Mouse (Mus musculus) midbrain, embryonic 16.5 days (tissue): ENCODE data around the gene Kcnn3. TPM values are rescaled to one million over a fixed set of nuclear protein-coding genes. Genes with fewer than 3 reads are reported as not detected.
A peak's percentile ranks its signal among the peaks of the same experiment; 100 is the strongest.

Source experiments
- ATAC-seq: fragments of 200-750 bp; cut with Nextera tagmentation; 2 replicates; pipeline ENCODE4 v1.8.0; 2017; ENCODE audit warnings: moderate TSS enrichment
- H3K27ac ChIP-seq: fragments of 300-500 bp; sonication (generic); 2 replicates; pipeline ENCODE4 v1.5.1; 2014; ENCODE audit warnings: mild to moderate bottlenecking, low read length, mixed read lengths
- H3K27me3 ChIP-seq: fragments of 300-500 bp; sonication (generic); 2 replicates; pipeline ENCODE4 v1.6.1; 2014; ENCODE audit warnings: low read depth, low read length, mixed read lengths; ENCODE audit not compliant: control insufficient read depth, insufficient read depth
- H3K36me3 ChIP-seq: fragments of 300-500 bp; sonication (generic); 2 replicates; pipeline ENCODE4 v1.6.1; 2014; ENCODE audit warnings: mild to moderate bottlenecking, low read length, moderate library complexity, mixed read lengths; ENCODE audit not compliant: control insufficient read depth, insufficient read depth
- H3K4me1 ChIP-seq: fragments of 300-500 bp; sonication (generic); 2 replicates; pipeline ENCODE4 v1.6.1; 2014; ENCODE audit warnings: mild to moderate bottlenecking, low read length, mixed read lengths; ENCODE audit not compliant: control insufficient read depth, insufficient read depth
- H3K4me2 ChIP-seq: fragments of 300-500 bp; sonication (generic); 2 replicates; pipeline ENCODE4 v1.6.1; 2014; ENCODE audit warnings: mild to moderate bottlenecking, low read length, mixed read lengths
- H3K4me3 ChIP-seq: fragments of 300-500 bp; sonication (generic); 2 replicates; pipeline ENCODE4 v1.5.1; 2014; ENCODE audit warnings: low read depth, mild to moderate bottlenecking, low read length, moderate library complexity, mixed read lengths
- H3K9ac ChIP-seq: fragments of 300-500 bp; sonication (generic); 2 replicates; pipeline ENCODE4 v1.6.1; 2014; ENCODE audit warnings: low read depth, low read length, mixed read lengths
- H3K9me3 ChIP-seq: fragments of 300-500 bp; sonication (generic); replicated peaks from 2 replicates; pipeline ENCODE4 v1.6.1; 2014; ENCODE audit warnings: mild to moderate bottlenecking, low read length, mixed read lengths; ENCODE audit not compliant: control insufficient read depth, poor library complexity, severe bottlenecking
- WGBS: fragments of 180-500 bp; shearing (Covaris S2); extraction: QIAGEN DNeasy Blood & Tissue Kit; methylation state at CpG from one replicate; pipeline ENCODE4 v1.1.7; 2014; 5-methylcytosine and 5-hydroxymethylcytosine counted together
- polyA plus RNA-seq: library from polyadenylated mRNA; unstranded; fragments of >200 nt; fragmentation: Nextera tagmentation; extraction: Ambion mirVana; gene quantifications from 2 replicates; pipeline ENCODE4 v1.2.1, GENCODE M21; 2015

The Kcnn3 gene
- polyA plus RNA-seq, 1 experiment from 2014 or later: 10.0 TPM

DNA sequence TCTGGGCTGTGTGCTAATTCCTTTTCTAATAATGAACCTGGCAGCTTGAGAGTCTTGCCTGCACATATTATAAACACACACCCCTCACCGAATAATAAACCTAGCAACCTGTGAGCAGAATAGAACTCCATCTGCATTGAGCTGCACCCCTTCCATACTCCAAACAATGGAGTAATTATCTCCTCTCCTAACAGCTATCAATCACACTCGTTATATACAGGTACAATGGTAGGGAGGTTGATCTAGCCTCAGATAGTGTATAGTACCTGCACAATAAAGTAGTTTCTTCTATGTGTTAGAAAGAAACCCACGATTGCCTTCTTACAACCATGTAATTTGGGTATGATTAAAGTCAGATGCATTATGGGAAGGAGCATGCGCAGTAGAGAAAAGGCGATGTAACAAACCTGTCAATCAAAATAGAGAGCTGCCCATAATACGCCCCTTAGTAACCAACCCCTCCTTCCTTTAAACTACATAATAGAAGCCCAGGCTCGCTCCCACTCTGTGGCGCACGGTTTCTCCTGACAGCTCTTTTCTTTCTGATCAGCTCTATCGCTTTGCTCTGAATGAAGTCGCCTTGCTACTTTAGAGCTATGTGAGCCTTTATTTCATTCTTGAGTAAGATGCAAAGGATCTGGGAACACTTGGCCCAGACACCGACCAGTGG, 176.3 kb downstream of the Kcnn3 start:
- Histone ChIP-seq H3K4me1 (no peaks in the 10 kb centered on the region), H3K27me3 (no peaks in the 10 kb centered on the region), H3K9me3 (0 out of 2 replicates have a peak, but pooled peaks cover 3% of the 10 kb centered on the region), H3K4me3 (no peak overlapping the region), H3K27ac (peak overlapping the region; percentile 65), H3K36me3 (no peaks in the 10 kb centered on the region), H3K9ac (peak overlapping the region; percentile 3; the same call in 1 of the 2 replicates), H3K4me2 (peak overlapping the region; percentile 20)
- ATAC-seq: peak; percentile 81
- WGBS: 50% methylated on average over 12 of the region's 12 CpGs

DNA sequence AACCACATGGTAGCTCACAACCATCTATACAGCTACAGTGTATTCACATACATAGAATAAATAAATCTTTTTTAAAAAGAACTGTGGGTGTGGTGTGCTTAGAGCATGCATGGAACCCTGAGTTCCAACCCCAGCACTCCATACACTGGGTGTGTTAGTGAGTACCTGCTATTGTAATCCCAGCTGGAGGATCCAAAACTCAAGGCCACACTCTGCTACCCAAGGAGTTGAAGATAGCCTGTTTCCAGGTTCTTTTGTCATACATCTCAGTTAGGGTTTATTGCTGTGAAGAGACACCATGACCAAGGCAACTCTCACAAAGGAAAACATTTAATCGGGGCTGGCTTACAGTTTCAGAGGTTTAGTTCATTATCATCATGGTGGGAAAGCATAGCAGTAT, 179.0 kb downstream of the Kcnn3 start:
- no peak for ATAC-seq
- Histone ChIP-seq H3K27ac (no peak overlapping the region), H3K9ac (no peak overlapping the region), H3K9me3 (no peaks in the 10 kb centered on the region), H3K4me2 (no peak overlapping the region), H3K36me3 (no peaks in the 10 kb centered on the region), H3K27me3 (no peaks in the 10 kb centered on the region), H3K4me3 (no peak overlapping the region), H3K4me1 (no peaks in the 10 kb centered on the region)
- WGBS: 100% methylated on average over 1 of the region's 1 CpGs

DNA sequence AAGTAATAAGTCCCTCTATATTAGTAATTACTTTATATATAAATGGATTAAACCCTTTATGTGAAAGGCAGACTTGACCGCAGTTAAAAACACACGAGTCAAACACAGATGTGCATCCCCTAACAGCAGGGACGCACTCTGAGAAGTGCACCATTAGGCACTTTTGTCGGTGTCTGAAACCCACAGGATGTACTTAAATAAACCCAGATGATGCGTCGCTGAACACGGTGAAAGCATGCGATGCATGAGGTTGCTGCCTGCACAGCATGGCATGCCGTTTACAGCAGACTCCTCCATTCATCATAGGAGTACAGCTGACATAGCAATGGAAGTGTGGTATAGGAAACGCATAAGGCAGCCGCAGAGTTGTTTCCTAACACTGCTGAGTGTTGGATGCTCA, 180.5 kb downstream of the Kcnn3 start:
- H3K4me3 ChIP-seq: no peak overlapping the region
- WGBS: 68% methylated on average over 11 of the region's 11 CpGs
- no peak for ATAC-seq

DNA sequence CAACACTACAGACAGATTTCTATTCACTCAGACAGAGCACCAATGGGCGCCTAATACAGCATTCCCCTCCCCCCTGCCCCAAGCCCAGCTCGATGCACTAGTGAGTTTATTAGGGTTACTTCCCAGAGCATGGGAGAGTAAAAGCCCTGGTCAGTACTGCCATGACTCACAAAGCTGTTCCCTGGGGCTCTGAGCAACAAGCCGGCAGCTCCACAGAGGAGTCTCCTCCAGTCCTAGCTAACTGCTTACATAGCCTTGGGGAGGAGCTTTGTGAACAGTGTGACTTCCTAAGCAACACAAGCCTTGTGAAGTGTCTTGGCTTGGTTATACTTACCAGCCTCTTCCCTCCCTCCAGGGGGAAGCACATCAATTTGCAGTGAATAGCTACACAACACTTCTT, 183.6 kb downstream of the Kcnn3 start:
- Histone ChIP-seq H3K9me3 (no peaks in the 10 kb centered on the region), H3K9ac (no peak overlapping the region), H3K27ac (no peak overlapping the region), H3K4me3 (no peak overlapping the region), H3K27me3 (no peaks in the 10 kb centered on the region), H3K36me3 (no peaks in the 10 kb centered on the region), H3K4me1 (no peaks in the 10 kb centered on the region), H3K4me2 (no peak overlapping the region)
- no peak for ATAC-seq
- WGBS: 53% methylated on average over 3 of the region's 3 CpGs

More for the DNA sequence above, 180.5 kb downstream of the Kcnn3 start:
- Histone ChIP-seq H3K27me3 (no peaks in the 10 kb centered on the region), H3K36me3 (no peaks in the 10 kb centered on the region), H3K9me3 (no peaks in the 10 kb centered on the region), H3K9ac (no peak overlapping the region), H3K4me1 (no peaks in the 10 kb centered on the region), H3K27ac (no peak overlapping the region), H3K4me2 (no peak overlapping the region)

DNA sequence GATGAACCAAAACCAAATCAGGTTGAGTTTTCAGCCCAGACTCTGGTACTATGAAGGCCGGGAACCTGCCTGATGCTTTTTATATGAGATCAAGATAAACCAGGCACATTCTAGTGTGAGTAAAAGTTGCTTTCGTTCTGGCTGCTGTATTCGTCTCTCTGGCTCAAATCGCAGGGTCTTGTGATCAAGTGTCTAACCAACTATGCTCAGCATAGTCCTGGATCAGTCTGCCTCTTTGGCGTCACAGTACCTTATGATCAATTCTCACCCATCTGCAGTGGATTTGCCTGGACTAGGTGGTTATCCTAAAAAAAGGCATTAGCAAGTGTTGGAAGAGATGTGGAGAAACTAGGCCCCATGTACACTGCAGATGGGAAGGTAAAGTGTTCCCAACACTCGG, 184.1 kb downstream of the Kcnn3 start:
- Histone ChIP-seq H3K36me3 (no peaks in the 10 kb centered on the region), H3K4me2 (no peak overlapping the region), H3K9ac (no peak overlapping the region), H3K4me1 (no peaks in the 10 kb centered on the region), H3K9me3 (no peaks in the 10 kb centered on the region), H3K27ac (no peak overlapping the region), H3K27me3 (no peaks in the 10 kb centered on the region), H3K4me3 (no peak overlapping the region)
- 81% methylated on average over 6 of the region's 6 CpGs for WGBS
- no peak for ATAC-seq

DNA sequence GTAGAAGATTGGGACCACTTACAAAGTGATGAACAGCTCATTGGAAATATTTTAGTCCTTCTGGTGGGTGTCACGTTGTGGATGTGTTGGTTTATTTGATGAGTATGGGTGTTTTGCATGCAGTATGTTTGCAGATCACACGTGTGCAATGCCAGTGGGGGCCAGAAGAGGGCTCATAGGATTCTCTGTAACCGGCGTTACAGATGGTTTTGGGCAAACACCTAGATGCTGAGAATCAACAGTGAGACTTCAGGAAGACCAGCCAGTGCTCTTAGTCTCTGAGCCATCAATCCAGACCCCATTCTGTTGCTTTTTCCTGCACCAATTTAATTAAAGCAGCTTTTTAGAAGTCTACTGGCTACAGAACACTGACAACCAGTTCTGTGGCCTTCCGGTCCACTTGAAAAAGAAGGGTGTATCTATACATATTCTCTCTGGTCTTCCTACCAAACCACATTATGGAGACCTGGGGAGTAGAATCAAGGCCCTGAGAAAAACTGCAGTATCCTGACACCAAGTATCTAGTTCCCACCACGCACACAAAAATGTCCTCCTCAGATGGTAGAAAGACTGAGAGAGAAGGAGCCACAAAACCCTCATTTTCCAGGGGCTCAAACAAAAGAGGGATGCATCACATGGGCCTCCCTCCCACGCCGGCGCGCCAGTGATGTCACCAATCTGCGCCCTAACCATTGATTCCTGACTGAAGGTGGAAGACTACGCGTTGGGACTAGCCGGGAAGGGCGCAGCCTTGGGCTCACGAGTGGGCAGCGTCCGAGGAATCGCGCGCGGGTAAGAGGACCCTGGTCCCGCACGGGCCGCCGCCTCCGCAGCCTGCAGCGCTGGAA, 194.6 kb downstream of the Kcnn3 start, which contains the start of gene Adar:
Gene Adar, plus strand, starts transcription at position 664 of the 848 bp plus-strand sequence.
- peak; percentile 95 for ATAC-seq
- H3K4me2 ChIP-seq: peak within 1 kb of the TSS; percentile 83

DNA sequence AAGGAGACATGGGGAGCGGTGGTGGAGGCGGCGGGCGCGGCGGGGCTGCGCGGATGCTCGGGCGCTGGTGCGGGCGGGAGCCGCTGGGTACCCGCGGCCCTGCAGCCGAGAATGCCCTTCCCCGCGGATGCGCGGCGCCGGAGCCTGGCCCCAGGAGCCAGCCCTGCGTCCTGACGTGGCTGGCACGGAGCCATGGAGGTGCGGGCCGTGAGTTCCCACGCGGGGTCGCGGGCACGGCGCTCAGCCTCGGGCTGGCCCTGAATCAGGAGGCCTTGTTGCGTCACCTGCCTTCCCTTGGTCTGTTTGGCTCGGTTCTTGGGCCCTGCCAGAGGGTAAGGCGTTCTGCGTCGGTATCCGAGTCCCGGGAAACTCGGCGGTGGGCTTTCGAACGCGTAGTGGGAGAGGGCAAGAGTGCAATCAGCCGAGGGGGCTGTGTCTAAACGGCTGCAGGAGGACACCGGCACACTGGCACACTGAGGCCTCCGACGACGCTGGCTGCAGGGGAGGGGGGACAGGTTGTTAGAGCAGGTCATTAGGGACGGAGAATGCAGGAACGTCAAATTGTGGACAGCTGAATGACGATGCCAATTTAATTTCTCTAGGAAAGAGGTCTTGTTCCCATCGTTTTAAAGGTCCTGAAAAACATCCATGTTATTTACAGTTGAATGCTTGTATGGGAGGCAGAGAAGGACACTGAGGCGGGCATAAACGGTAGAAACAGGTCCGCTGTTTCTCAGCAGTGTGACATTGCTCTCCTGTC, 195.4 kb downstream of the Kcnn3 start:
- Histone ChIP-seq H3K36me3 (no peaks in the 10 kb centered on the region), H3K4me1 (peaks cover 14% of the 10 kb centered on the region), H3K4me2 (peak overlapping the region; percentile 83), H3K9ac (peak overlapping the region; percentile 81), H3K4me3 (peak overlapping the region; percentile 68), H3K9me3 (no peaks in the 10 kb centered on the region), H3K27me3 (no peaks in the 10 kb centered on the region), H3K27ac (peak overlapping the region; percentile 92)
- ATAC-seq: peak; percentile 75
- 2% methylated on average over 58 of the region's 59 CpGs for WGBS

More for the DNA sequence above, 194.6 kb downstream of the Kcnn3 start, which contains the start of gene Adar:
- Histone ChIP-seq H3K27ac (peak within 1 kb of the TSS; percentile 92), H3K4me3 (peak within 1 kb of the TSS; percentile 68), H3K4me1 (peaks cover 14% of the 10 kb centered on the region), H3K9ac (peak within 1 kb of the TSS; percentile 81), H3K27me3 (no peaks in the 10 kb centered on the region), H3K36me3 (no peaks in the 10 kb centered on the region), H3K9me3 (no peaks in the 10 kb centered on the region)
- 7% methylated on average over 16 of the region's 28 CpGs for WGBS

DNA sequence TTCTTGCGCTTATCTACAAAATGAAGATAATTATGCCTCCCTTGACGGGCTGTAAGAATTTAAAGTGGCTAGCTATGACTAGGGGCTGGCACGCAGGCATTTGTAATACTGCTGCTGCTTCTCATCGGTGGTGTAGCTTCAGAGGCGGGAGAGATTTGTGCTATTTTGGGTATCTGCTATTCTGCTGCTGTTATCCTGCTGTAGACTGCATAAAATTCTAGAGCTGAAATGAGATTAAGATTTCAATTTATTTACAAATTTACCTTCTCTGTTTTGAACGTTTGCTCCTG, 195.9 kb downstream of the Kcnn3 start:
- Histone ChIP-seq H3K36me3 (no peaks in the 10 kb centered on the region), H3K27ac (no peak overlapping the region), H3K9me3 (no peaks in the 10 kb centered on the region), H3K4me3 (peak overlapping the region; percentile 68), H3K9ac (peak overlapping the region; percentile 81), H3K4me1 (peaks cover 14% of the 10 kb centered on the region), H3K4me2 (peak overlapping the region; percentile 83), H3K27me3 (no peaks in the 10 kb centered on the region)
- WGBS: 45% methylated on average over 6 of the region's 6 CpGs
- ATAC-seq: no peak
